ENCODE assay signal across 16 mouse cellular contexts in genomic region chr16:29635780-29636179, GRCm38 (mm10). TPM values are rescaled to one million over a fixed set of nuclear protein-coding genes. Genes with fewer than 3 reads are reported as not detected.
DNase-seq lines count a peak whose midpoint lies in the region; ATAC-seq and TF ChIP-seq lines count a peak whose summit lies in the region.
"Had no signal": no experiment of that assay in that cellular context is flagged by ENCODE, and none has a peak within 500 bp of the region (broad histone marks: within the 10 kb centered on the region; RNA-seq: fewer than 3 reads in every experiment).

No protein-coding gene starts in this region.

- H3K4me1 ChIP-seq in embryonic facial prominence, embryonic 10.5 days = peaks cover 3% of the 10 kb centered on the region; the same call in 1 of the 2 replicates
- H3K4me1 ChIP-seq in midbrain, embryonic 11.5 days (ENCODE audit: control insufficient read depth, insufficient read depth, low read length) = peaks cover 16% of the 10 kb centered on the region
- H3K4me1 ChIP-seq in stomach, postnatal 0 days (replicated peaks; ENCODE audit: control insufficient read depth, insufficient read depth) = no peaks in the 10 kb centered on the region
- H3K4me1 ChIP-seq: heart, embryonic 12.5 days; liver, embryonic 12.5 days had no signal

- no peak for TF ChIP-seq EP300 in stomach, postnatal 0 days (optimal IDR thresholded peaks at IDR 0.05)

- TF ChIP-seq CTCF in layer of hippocampus, adult 2 months (conservative IDR thresholded peaks at IDR 0.05) = peak; percentile 29
- peak; percentile 23; the same call in 1 of the 2 replicates for TF ChIP-seq CTCF in stomach, postnatal 0 days (IDR thresholded peaks at IDR 0.05; ENCODE audit: low read depth)

- DNase-seq in layer of hippocampus, adult 2 months (ENCODE audit: low spot score in 2 of 2) = peak in 1 of 2 experiments; percentile 30
- no peak for DNase-seq in layer of hippocampus, postnatal 25 days (ENCODE audit: extremely low spot score in 1 of 2, low spot score in 1 of 2)
- peak; percentile 30 for DNase-seq in embryonic facial prominence, embryonic 10.5 days (ENCODE audit: low spot score)
- DNase-seq in midbrain, embryonic 11.5 days (ENCODE audit: low spot score, missing footprints) = no peak
- DNase-seq in stomach, postnatal 0 days (ENCODE audit: low spot score) = no peak
- no peak for DNase-seq in spleen, postnatal 36 days (ENCODE audit: low spot score in 2 of 2)
- DNase-seq in cerebellum, postnatal 14 days = no peak
- DNase-seq: adrenal gland, postnatal 36 days; cerebellum, adult 9-10 months; heart, postnatal 36 days; kidney, adult 9 months; kidney, postnatal 4 days; lung, embryonic 14.5 days had no signal

- H3K27me3 ChIP-seq in embryonic facial prominence, embryonic 10.5 days (replicated peaks; ENCODE audit: low read depth, poor library complexity, severe bottlenecking) = no peaks in the 10 kb centered on the region
- H3K27me3 ChIP-seq in midbrain, embryonic 11.5 days (ENCODE audit: control insufficient read depth, insufficient read depth, low read length) = peaks cover 34% of the 10 kb centered on the region
- H3K27me3 ChIP-seq in stomach, postnatal 0 days (ENCODE audit: control insufficient read depth, insufficient read depth, low read length) = no peaks in the 10 kb centered on the region
- H3K27me3 ChIP-seq: heart, embryonic 12.5 days; liver, embryonic 12.5 days had no signal

- peaks cover 78% of the 10 kb centered on the region for H3K36me3 ChIP-seq in embryonic facial prominence, embryonic 10.5 days (replicated peaks)
- H3K36me3 ChIP-seq in midbrain, embryonic 11.5 days (ENCODE audit: control insufficient read depth, insufficient read depth, low read length) = peaks cover 4% of the 10 kb centered on the region; the same call in 1 of the 2 replicates
- H3K36me3 ChIP-seq in stomach, postnatal 0 days (ENCODE audit: control insufficient read depth, insufficient read depth, low read length) = peaks cover 8% of the 10 kb centered on the region; the same call in 1 of the 2 replicates

- H3K27ac ChIP-seq in layer of hippocampus, adult 2 months = peak overlapping the region; percentile 4; the same call in 1 of the 2 replicates
- 0 out of 2 replicates have a peak overlapping the region, but pooled peaks have one; percentile 11 for H3K27ac ChIP-seq in embryonic facial prominence, embryonic 10.5 days (replicated peaks)
- no peak overlapping the region for H3K27ac ChIP-seq in midbrain, embryonic 11.5 days (ENCODE audit: low read depth, low read length)
- no peak overlapping the region for H3K27ac ChIP-seq in stomach, postnatal 0 days (replicated peaks)
- H3K27ac ChIP-seq: liver, embryonic 12.5 days; macrophage had no signal

- no peaks in the 10 kb centered on the region for H3K9me3 ChIP-seq in embryonic facial prominence, embryonic 10.5 days
- no peaks in the 10 kb centered on the region for H3K9me3 ChIP-seq in midbrain, embryonic 11.5 days (ENCODE audit: control insufficient read depth, low read length)
- H3K9me3 ChIP-seq in stomach, postnatal 0 days (ENCODE audit: control insufficient read depth, low read length) = no peaks in the 10 kb centered on the region
- H3K9me3 ChIP-seq: heart, embryonic 12.5 days; liver, embryonic 12.5 days had no signal

- no peak overlapping the region for H3K9ac ChIP-seq in midbrain, embryonic 11.5 days (ENCODE audit: low read length)
- H3K9ac ChIP-seq in stomach, postnatal 0 days (ENCODE audit: low read length) = no peak overlapping the region
- H3K9ac ChIP-seq: heart, embryonic 12.5 days; liver, embryonic 12.5 days; lung, embryonic 14.5 days had no signal

- H3K4me3 ChIP-seq in layer of hippocampus, adult 2 months = no peak overlapping the region
- H3K4me3 ChIP-seq in embryonic facial prominence, embryonic 10.5 days = no peak overlapping the region
- H3K4me3 ChIP-seq in midbrain, embryonic 11.5 days (ENCODE audit: low read depth, low read length) = no peak overlapping the region
- H3K4me3 ChIP-seq in stomach, postnatal 0 days (ENCODE audit: low read depth, low read length) = no peak overlapping the region
- H3K4me3 ChIP-seq: heart, embryonic 12.5 days; liver, embryonic 12.5 days had no signal

- ATAC-seq in midbrain, embryonic 11.5 days (ENCODE audit: low FRiP score) = peak; percentile 91
- no peak for ATAC-seq in stomach, postnatal 0 days (ENCODE audit: low FRiP score, low TSS enrichment)
- ATAC-seq: liver, embryonic 12.5 days had no signal

- WGBS in embryonic facial prominence, embryonic 10.5 days = 15% methylated on average over 4 of the region's 4 CpGs
- 6% methylated on average over 4 of the region's 4 CpGs for WGBS in midbrain, embryonic 11.5 days
- 46% methylated on average over 4 of the region's 4 CpGs for whole genome bisulfite sequencing in stomach, postnatal 0 days

- H3K4me2 ChIP-seq in midbrain, embryonic 11.5 days = no peak overlapping the region
- no peak overlapping the region for H3K4me2 ChIP-seq in stomach, postnatal 0 days (replicated peaks; ENCODE audit: low read depth)
- H3K4me2 ChIP-seq: heart, embryonic 12.5 days; liver, embryonic 12.5 days; lung, embryonic 14.5 days had no signal

RNA-seq across cellular contexts. Expression of gene Opa1, which starts 56.6 kb away (rescaled TPM):
- total RNA-seq in layer of hippocampus, adult 2 months (2021) = 100 to 1,000 TPM; 104 to 108 TPM
- 100 to 1,000 TPM; 102 to 107 TPM for total RNA-seq in layer of hippocampus, postnatal 25 days (2021)
- polyA plus RNA-seq in embryonic facial prominence, embryonic 10.5 days (2016; fragmentation: Nextera tagmentation; extraction: Ambion mirVana) = 43.1 and 44.0 TPM in 2 replicates
- 49.6 and 58.4 TPM in 2 replicates for polyA plus RNA-seq in midbrain, embryonic 11.5 days (2014; fragmentation: Nextera tagmentation; extraction: Ambion mirVana)
- 14.5 and 16.1 TPM in 2 replicates for polyA plus RNA-seq in stomach, postnatal 0 days (2015; fragmentation: Nextera tagmentation; extraction: Ambion mirVana)

Comparison
In these comparisons a context has a peak if more than half of its experiments do, and no peak if none do; other contexts are left out.
1. H3K27ac ChIP-seq: peak in layer of hippocampus, adult 2 months (single experiment) and embryonic facial prominence, embryonic 10.5 days (single experiment); none in midbrain, embryonic 11.5 days (single experiment) and stomach, postnatal 0 days (single experiment).